Mouse (Mus musculus) adrenal gland, postnatal 4 days (tissue): ENCODE measurements at regions not wholly inside any gene's neighbourhood (a gene's known extent, or its start where the extent isn't known, plus 50 kb on each side); places are given as distances from the start of the nearest gene placed in this dataset.

ENCODE experiments used
- DNase-seq, 2 experiments: peaks; one replicate each; pipeline ENCODE4 v3.0.0; 2021 to 2022; ENCODE audit warnings: low spot score in 2 of 2, mixed read lengths in 2 of 2

- no peak for DNase-seq
These were observed 82.1 kb upstream of the Kazn start for GRCm38 (mm10) chr4:142321209-142321863.

GRCm38 (mm10) chr4:142310282-142310681 is 71.1 kb upstream of the Kazn start:
- DNase-seq = no peak

- no peak for DNase-seq
These were observed 69.1 kb upstream of the Kazn start for GRCm38 (mm10) chr4:142308271-142308670.

GRCm38 (mm10) chr4:142307321-142307720 is 68.1 kb upstream of the Kazn start:
- no peak for DNase-seq

- no peak for DNase-seq
These were observed 66.9 kb upstream of the Kazn start for GRCm38 (mm10) chr4:142306076-142306475.

GRCm38 (mm10) chr4:142303374-142304020 is 64.3 kb upstream of the Kazn start:
- no peak for DNase-seq

GRCm38 (mm10) chr4:142302724-142303120 is 63.5 kb upstream of the Kazn start:
- DNase-seq = no peak

GRCm38 (mm10) chr4:142302041-142302723 is 63.0 kb upstream of the Kazn start:
- DNase-seq = no peak

GRCm38 (mm10) chr4:142298770-142299337 is 59.7 kb upstream of the Kazn start:
- DNase-seq = no peak

GRCm38 (mm10) chr4:142292760-142293159 is 53.6 kb upstream of the Kazn start:
- no peak for DNase-seq

GRCm38 (mm10) chr4:142292334-142292733 is 53.1 kb upstream of the Kazn start:
- DNase-seq = no peak

- no peak for DNase-seq
These were observed 52.2 kb upstream of the Kazn start for GRCm38 (mm10) chr4:142291366-142291765.
